Mouse (Mus musculus): ENCODE results near the gene Prss44. TPM values are rescaled to one million over a fixed set of nuclear protein-coding genes. Genes with fewer than 3 reads are reported as not detected.

Prss44 gene
- polyA plus RNA-seq (2012; rRNA removed; ENCODE audit: low replicate concordance), result not detected in 2 replicates

GRCm38 (mm10) chr9:110813789-110814188 lies at the start of gene Prss44:
Gene Prss44 (plus strand): TSS chr9:110813994.

GRCm38 (mm10) chr9:110797866-110798265 lies 15.9 kb upstream of the Prss44 start, which contains the start of gene Prss42:
Gene Prss42 (plus strand): TSS chr9:110798166.

DNA sequence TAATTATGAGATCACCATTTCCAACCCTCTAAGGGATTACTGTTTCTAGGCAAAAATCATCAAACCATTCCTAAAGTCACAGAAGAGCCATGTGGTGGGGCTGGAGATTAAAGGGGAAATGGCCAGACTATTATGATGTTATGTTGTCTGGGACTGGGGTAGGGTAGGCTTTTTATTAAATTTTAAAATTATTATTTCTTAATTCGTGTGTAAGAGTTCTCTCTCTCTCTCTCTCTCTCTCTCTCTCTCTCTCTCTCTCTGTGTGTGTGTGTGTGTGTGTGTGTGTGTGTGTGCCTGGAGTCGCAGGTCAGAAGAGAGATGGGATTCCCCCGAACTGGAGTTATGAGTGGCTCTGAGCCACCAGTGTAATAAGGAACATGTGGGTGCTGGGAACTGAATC lies 12.6 kb downstream of the Prss44 start, which contains the start of gene Prss43:
TSS of gene Prss43 (plus strand) at position 301 of the 400 bp plus-strand sequence.

DNA sequence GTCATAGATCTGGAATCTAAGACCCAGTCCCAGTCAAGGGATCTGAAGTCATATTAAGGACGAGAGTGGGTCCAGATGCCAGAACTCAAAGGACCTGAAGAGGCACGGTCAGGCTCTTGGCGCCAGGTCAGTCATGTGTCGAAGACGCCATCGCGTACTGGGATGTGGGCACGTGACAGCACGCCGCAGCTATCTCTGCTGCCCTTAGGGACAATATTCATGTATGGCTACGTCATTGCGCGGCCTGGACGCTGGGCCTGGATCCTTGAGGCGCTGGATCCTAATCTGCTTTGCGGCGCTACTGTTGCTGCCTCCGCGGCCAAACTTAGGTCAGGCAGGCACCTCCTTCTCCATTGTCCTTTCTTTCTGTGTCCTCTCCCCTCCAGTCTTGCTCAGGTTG lies 20.6 kb downstream of the Prss44 start, which contains the start of gene Prss45:
TSS of gene Prss45 (plus strand) at position 178 of the 400 bp plus-strand sequence.

DNA sequence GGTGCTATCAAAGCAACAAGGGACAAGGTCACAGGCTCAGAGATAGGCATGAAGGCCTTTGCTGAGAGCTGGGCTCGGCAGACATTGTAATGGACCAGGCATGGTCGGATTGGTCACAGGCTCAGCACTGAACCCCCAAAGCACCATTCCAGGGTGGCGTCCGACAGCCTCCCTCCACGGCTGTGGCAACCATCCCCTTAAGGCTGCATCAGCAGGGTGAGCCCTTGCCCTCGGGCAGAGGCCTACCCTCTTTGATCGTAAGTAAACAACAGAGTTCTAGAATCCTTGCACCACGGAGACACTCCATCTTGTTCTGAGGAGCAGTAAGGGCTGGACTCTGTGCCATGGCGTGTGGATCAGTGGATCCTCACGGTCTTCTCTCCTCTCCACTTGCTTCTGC lies 30.4 kb downstream of the Prss44 start, which contains the start of gene Prss46:
TSS of gene Prss46 (plus strand) at position 301 of the 400 bp plus-strand sequence.

DNA sequence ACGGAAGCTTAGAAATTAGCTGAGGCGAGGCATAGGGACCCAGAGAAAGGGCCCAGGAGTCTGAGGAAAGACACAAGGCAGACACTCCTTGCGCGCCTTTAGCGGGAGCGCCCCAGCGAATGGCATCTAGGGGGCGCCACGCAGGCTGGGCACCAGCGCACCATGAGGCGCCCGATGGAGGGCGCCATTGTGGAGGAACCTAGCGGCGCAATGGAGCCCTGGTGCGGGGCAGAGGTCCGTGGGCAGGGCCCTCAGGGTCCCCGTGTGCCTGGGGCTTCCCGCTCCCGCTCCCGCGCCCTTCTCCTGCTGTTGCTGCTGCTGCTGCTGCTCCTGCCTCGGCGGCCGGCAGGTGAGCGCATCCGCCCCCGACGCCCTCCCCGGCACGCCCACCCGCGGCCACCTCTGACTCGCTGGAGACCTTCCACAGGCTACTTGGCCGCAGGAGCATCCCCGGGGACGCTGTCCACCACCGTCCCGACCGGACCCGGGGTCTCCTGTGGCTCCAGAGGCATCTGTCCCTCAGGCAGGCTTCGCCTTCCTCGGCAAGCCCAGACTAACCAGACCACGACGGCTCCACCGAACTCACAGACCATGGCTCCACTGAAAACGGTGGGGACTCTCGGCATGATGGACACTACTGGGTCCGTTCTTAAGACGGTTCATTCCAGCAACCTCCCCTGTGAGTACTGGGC lies 44.1 kb downstream of the Prss44 start, which contains the start of gene Prss50:
TSS of gene Prss50 (plus strand) at position 187 of the 692 bp plus-strand sequence.

Other genes with a start within 250 kb of the Prss44 start
- 12.8 and 38.1 TPM in 2 replicates for gene Nradd, start 189.5 kb upstream of the Prss44 start, polyA plus RNA-seq (2012; rRNA removed; ENCODE audit: low replicate concordance)
- gene Nbeal2, start 159.8 kb upstream of the Prss44 start, polyA plus RNA-seq (2012; rRNA removed; ENCODE audit: low replicate concordance), result 27.7 and 35.7 TPM in 2 replicates
- gene Ccdc12, start 157.5 kb upstream of the Prss44 start, polyA plus RNA-seq (2012; rRNA removed; ENCODE audit: low replicate concordance), result 72.6 and 80.9 TPM in 2 replicates
- 0.70 and 1.2 TPM in 2 replicates for gene Myl3, start 72.1 kb upstream of the Prss44 start, polyA plus RNA-seq (2012; rRNA removed; ENCODE audit: low replicate concordance)
- 100 and 195 TPM in 2 replicates for gene Pth1r, start 66.8 kb upstream of the Prss44 start, polyA plus RNA-seq (2012; rRNA removed; ENCODE audit: low replicate concordance)
- gene Prss42, start 15.8 kb upstream of the Prss44 start, polyA plus RNA-seq (2012; rRNA removed; ENCODE audit: low replicate concordance), result not detected in 2 replicates
- not detected in 2 replicates for gene Prss43, start 12.7 kb downstream of the Prss44 start, polyA plus RNA-seq (2012; rRNA removed; ENCODE audit: low replicate concordance)
- 0.10 TPM in 1 of 2 replicates, not detected in the other for gene Prss45, start 20.6 kb downstream of the Prss44 start, polyA plus RNA-seq (2012; rRNA removed; ENCODE audit: low replicate concordance)
- gene Prss46, start 30.5 kb downstream of the Prss44 start, polyA plus RNA-seq (2012; rRNA removed; ENCODE audit: low replicate concordance), result not detected in 2 replicates
- not detected in 2 replicates for gene Prss50, start 44.0 kb downstream of the Prss44 start, polyA plus RNA-seq (2012; rRNA removed; ENCODE audit: low replicate concordance)
- 52.9 TPM in 2 replicates for gene Als2cl, start 65.9 kb downstream of the Prss44 start, polyA plus RNA-seq (2012; rRNA removed; ENCODE audit: low replicate concordance)
- gene Tmie, start 66.1 kb downstream of the Prss44 start, polyA plus RNA-seq (2012; rRNA removed; ENCODE audit: low replicate concordance), result 2.2 and 3.2 TPM in 2 replicates
- not detected in 2 replicates for gene Fam240a, start 102.9 kb downstream of the Prss44 start, polyA plus RNA-seq (2012; rRNA removed; ENCODE audit: low replicate concordance)
- gene Tdgf1, start 132.2 kb downstream of the Prss44 start, polyA plus RNA-seq (2012; rRNA removed; ENCODE audit: low replicate concordance), result not detected in 2 replicates
- not detected in 2 replicates for gene Lrrc2, start 137.6 kb downstream of the Prss44 start, polyA plus RNA-seq (2012; rRNA removed; ENCODE audit: low replicate concordance)
- 6.2 and 23.4 TPM in 2 replicates for gene Rtp3, start 176.6 kb downstream of the Prss44 start, polyA plus RNA-seq (2012; rRNA removed; ENCODE audit: low replicate concordance)
- 0.29 and 68.2 TPM in 2 replicates for gene Ltf, start 205.3 kb downstream of the Prss44 start, polyA plus RNA-seq (2012; rRNA removed; ENCODE audit: low replicate concordance)
- gene Ccrl2, start 243.5 kb downstream of the Prss44 start, polyA plus RNA-seq (2012; rRNA removed; ENCODE audit: low replicate concordance), result 6.7 and 9.0 TPM in 2 replicates